Mouse (Mus musculus) thymus, postnatal 10 days (tissue): ENCODE data around the gene Pde8b.

Source experiments
- DNase-seq, 2 experiments: peaks; one replicate each; pipeline ENCODE4 v3.0.0; 2021; ENCODE audit warnings: low spot score in 2 of 2

Pde8b gene

GRCm38 (mm10) chr13:95140460-95141079, 109.6 kb downstream of the Pde8b start:
- DNase-seq, result no peak

GRCm38 (mm10) chr13:95135326-95136150, 114.6 kb downstream of the Pde8b start:
- no peak for DNase-seq

GRCm38 (mm10) chr13:95131848-95132247, 118.3 kb downstream of the Pde8b start:
- no peak for DNase-seq

- DNase-seq, result no peak
These were observed 119.1 kb downstream of the Pde8b start for GRCm38 (mm10) chr13:95131041-95131440.

- no peak for DNase-seq
These were observed 122.8 kb downstream of the Pde8b start for GRCm38 (mm10) chr13:95127288-95127687.

GRCm38 (mm10) chr13:95126801-95127200, 123.3 kb downstream of the Pde8b start:
- no peak for DNase-seq

- DNase-seq, result no peak
These were observed 124.5 kb downstream of the Pde8b start for GRCm38 (mm10) chr13:95125546-95126215.

- DNase-seq, result no peak
These were observed 129.6 kb downstream of the Pde8b start for GRCm38 (mm10) chr13:95120570-95120969.

- no peak for DNase-seq
These were observed 136.4 kb downstream of the Pde8b start for GRCm38 (mm10) chr13:95113763-95114162.

GRCm38 (mm10) chr13:95109555-95109954, 140.6 kb downstream of the Pde8b start:
- DNase-seq, result no peak

GRCm38 (mm10) chr13:95108035-95108434, 142.1 kb downstream of the Pde8b start:
- DNase-seq, result no peak

- DNase-seq, result no peak
These were observed 145.3 kb downstream of the Pde8b start for GRCm38 (mm10) chr13:95104865-95105264.

- DNase-seq, result no peak
These were observed 147.0 kb downstream of the Pde8b start for GRCm38 (mm10) chr13:95102985-95103590.

GRCm38 (mm10) chr13:95101315-95101714, 148.8 kb downstream of the Pde8b start:
- no peak for DNase-seq

GRCm38 (mm10) chr13:95098931-95099720, 151.0 kb downstream of the Pde8b start:
- DNase-seq, result no peak

- DNase-seq, result no peak
These were observed 153.5 kb downstream of the Pde8b start for GRCm38 (mm10) chr13:95096646-95097045.

- DNase-seq, result no peak
These were observed 154.3 kb downstream of the Pde8b start for GRCm38 (mm10) chr13:95095860-95096259.

- DNase-seq, result no peak
These were observed 158.3 kb downstream of the Pde8b start for GRCm38 (mm10) chr13:95091546-95092445.

GRCm38 (mm10) chr13:95087358-95087787, 162.8 kb downstream of the Pde8b start:
- no peak for DNase-seq

GRCm38 (mm10) chr13:95086033-95086432, 164.1 kb downstream of the Pde8b start:
- no peak for DNase-seq
